Comparison of ENCODE assay signal across 8 mouse cellular contexts in the genomic region with DNA sequence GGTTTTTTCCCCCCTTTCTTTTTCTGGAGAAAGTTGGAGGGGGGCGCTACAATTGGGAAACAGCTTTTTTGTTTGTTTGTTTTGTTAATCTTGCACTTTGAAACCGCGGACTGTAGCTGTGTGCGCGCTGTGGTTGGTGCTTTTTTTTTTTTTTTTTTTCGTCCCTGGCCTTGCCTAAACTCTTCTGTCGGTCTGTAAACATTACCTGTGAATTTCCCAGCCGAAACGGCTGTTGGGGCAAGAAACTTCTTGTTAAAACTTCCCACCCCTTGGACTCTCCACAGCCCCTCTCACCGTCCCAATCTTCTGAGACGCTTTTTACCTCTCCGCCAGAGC. TPM values are rescaled to one million over a fixed set of nuclear protein-coding genes. Genes with fewer than 3 reads are reported as not detected.
A peak's percentile ranks its signal among the peaks of the same experiment; 100 is the strongest.
DNase-seq lines count a peak whose midpoint lies in the region; ATAC-seq and TF ChIP-seq lines count a peak whose summit lies in the region.

No protein-coding gene starts in this region.

- H3K27me3 ChIP-seq in erythroblast, embryonic 14.5 days (ENCODE audit: control insufficient read depth): peaks cover 45% of the 10 kb centered on the region
- H3K27me3 ChIP-seq in thymus, adult 2 months (ENCODE audit: control insufficient read depth, insufficient read depth, low read length): no peaks in the 10 kb centered on the region
- H3K27me3 ChIP-seq in liver, embryonic 14.5 days (ENCODE audit: control insufficient read depth, insufficient read depth, low read length): peaks cover 33% of the 10 kb centered on the region
- no peaks in the 10 kb centered on the region for H3K27me3 ChIP-seq in stomach, postnatal 0 days (ENCODE audit: control insufficient read depth, insufficient read depth, low read length)

- ATAC-seq in erythroblast, adult 5-6 weeks (replicated peaks; ENCODE audit: low FRiP score, poor library complexity, severe bottlenecking): no peak
- no peak for ATAC-seq in liver, embryonic 14.5 days (ENCODE audit: insufficient read depth)
- ATAC-seq in stomach, postnatal 0 days (ENCODE audit: low FRiP score, low TSS enrichment): no peak

- no peak for DNase-seq in thymus, adult 2 months
- DNase-seq in thymus, postnatal 4 days: no peak
- DNase-seq in liver, embryonic 14.5 days (ENCODE audit: low read depth in 3 of 3, low spot score in 3 of 3): no peak
- DNase-seq in stomach, postnatal 0 days (ENCODE audit: low spot score): no peak
- no peak for DNase-seq in cerebellum, adult 9-11 months
- no peak for DNase-seq in cerebellum, adult 8-10 months

- H3K9me3 ChIP-seq in erythroblast, embryonic 14.5 days (ENCODE audit: control insufficient read depth, low read length): no peaks in the 10 kb centered on the region; the same call in 1 of the 2 replicates
- H3K9me3 ChIP-seq in liver, embryonic 14.5 days (ENCODE audit: control insufficient read depth, low read length): no peaks in the 10 kb centered on the region
- H3K9me3 ChIP-seq in stomach, postnatal 0 days (ENCODE audit: control insufficient read depth, low read length): no peaks in the 10 kb centered on the region

- peaks cover 45% of the 10 kb centered on the region for H3K4me1 ChIP-seq in erythroblast, embryonic 14.5 days (ENCODE audit: control insufficient read depth)
- peaks cover 33% of the 10 kb centered on the region for H3K4me1 ChIP-seq in thymus, adult 2 months (replicated peaks; ENCODE audit: control insufficient read depth, insufficient read depth, low read length)
- peaks cover 0 to 6% of the 10 kb centered on the region in 2 experiments; a peak in 3 of 4 replicates for H3K4me1 ChIP-seq in liver, embryonic 14.5 days (replicated peaks; ENCODE audit: control insufficient read depth in 2 of 2, insufficient read depth in 2 of 2, low read length in 1 of 2)
- H3K4me1 ChIP-seq in stomach, postnatal 0 days (replicated peaks; ENCODE audit: control insufficient read depth, insufficient read depth): peaks cover 23% of the 10 kb centered on the region

- peak overlapping the region; percentile 68 for H3K4me3 ChIP-seq in erythroblast, embryonic 14.5 days (replicated peaks)
- peak overlapping the region; percentile 81 for H3K4me3 ChIP-seq in thymus, adult 2 months (ENCODE audit: control insufficient read depth, insufficient read depth, low read length)
- peak overlapping the region; percentile 56 to 59 for H3K4me3 ChIP-seq in liver, embryonic 14.5 days (ENCODE audit: insufficient read depth in 1 of 2, low read depth in 2 of 2, low read length in 2 of 2)
- H3K4me3 ChIP-seq in stomach, postnatal 0 days (ENCODE audit: low read depth, low read length): peak overlapping the region; percentile 72

- TF ChIP-seq EP300 in liver, embryonic 14.5 days (IDR thresholded peaks at IDR 0.05; ENCODE audit: low read depth): no peak
- TF ChIP-seq EP300 in stomach, postnatal 0 days (optimal IDR thresholded peaks at IDR 0.05): no peak

- no peaks in the 10 kb centered on the region for H3K36me3 ChIP-seq in erythroblast, embryonic 14.5 days (ENCODE audit: control insufficient read depth)
- H3K36me3 ChIP-seq in thymus, adult 2 months (ENCODE audit: control insufficient read depth, insufficient read depth, low read length): no peaks in the 10 kb centered on the region
- H3K36me3 ChIP-seq in liver, embryonic 14.5 days (replicated peaks; ENCODE audit: control insufficient read depth, insufficient read depth, low read depth): no peaks in the 10 kb centered on the region
- no peaks in the 10 kb centered on the region for H3K36me3 ChIP-seq in stomach, postnatal 0 days (ENCODE audit: control insufficient read depth, insufficient read depth, low read length)

- TF ChIP-seq POLR2A in thymus, adult 2 months (IDR thresholded peaks at IDR 0.05; ENCODE audit: control insufficient read depth, extremely low read depth, insufficient read depth, low read length, poor library complexity): no peak

- H3K4me2 ChIP-seq in liver, embryonic 14.5 days (ENCODE audit: low read depth): peak overlapping the region; percentile 72
- peak overlapping the region; percentile 84 for H3K4me2 ChIP-seq in stomach, postnatal 0 days (replicated peaks; ENCODE audit: low read depth)

- H3K9ac ChIP-seq in liver, embryonic 14.5 days (replicated peaks): peak overlapping the region; percentile 28
- H3K9ac ChIP-seq in stomach, postnatal 0 days (ENCODE audit: low read length): peak overlapping the region; percentile 86

- WGBS in thymus, adult 2 months: under 1% methylated on average over 12 of the region's 12 CpGs
- under 1% methylated on average over 12 of the region's 12 CpGs for WGBS in liver, embryonic 14.5 days (ENCODE audit: insufficient replicate concordance)
- 0% methylated on average over 12 of the region's 12 CpGs for WGBS in stomach, postnatal 0 days

- no peak for TF ChIP-seq CTCF in thymus, adult 2 months (IDR thresholded peaks at IDR 0.05; ENCODE audit: borderline replicate concordance, control insufficient read depth, extremely low read depth, insufficient read depth, low read length, poor library complexity)
- no peak for TF ChIP-seq CTCF in liver, embryonic 14.5 days (IDR thresholded peaks at IDR 0.05; ENCODE audit: low read depth)
- no peak for TF ChIP-seq CTCF in stomach, postnatal 0 days (IDR thresholded peaks at IDR 0.05; ENCODE audit: low read depth)

- peak overlapping the region; percentile 90 for H3K27ac ChIP-seq in thymus, adult 2 months (ENCODE audit: control insufficient read depth, insufficient read depth, low read length)
- no peak overlapping the region for H3K27ac ChIP-seq in liver, embryonic 14.5 days
- peak overlapping the region; percentile 96 for H3K27ac ChIP-seq in stomach, postnatal 0 days (replicated peaks)

RNA-seq across cellular contexts. Expression of a gene that starts 0.3 kb away (rescaled TPM):
- polyA plus RNA-seq in erythroblast, embryonic 14.5 days (2012): 0.30 and 0.31 TPM in 2 replicates
- total RNA-seq in erythroblast, adult 5-6 weeks (2015; ENCODE audit: low replicate concordance): 13.6 and 14.4 TPM in 2 replicates
- total RNA-seq in erythroblast, adult 5-6 weeks (2017; ENCODE audit: low replicate concordance): 10.3 and 16.5 TPM in 2 replicates
- polyA plus RNA-seq in thymus, adult 2 months (2012; rRNA removed): 224 and 227 TPM in 2 replicates
- polyA plus RNA-seq in liver, embryonic 14.5 days (2012; rRNA removed): 12.5 and 15.8 TPM in 2 replicates
- 21.3 and 23.9 TPM in 2 replicates for polyA plus RNA-seq in liver, embryonic 14.5 days (2014; fragmentation: Nextera tagmentation; extraction: Ambion mirVana)
- 103 and 106 TPM in 2 replicates for polyA plus RNA-seq in stomach, postnatal 0 days (2015; fragmentation: Nextera tagmentation; extraction: Ambion mirVana)

Comparison
In these comparisons a context has a peak if more than half of its experiments do, and no peak if none do; other contexts are left out.
1. RNA of a gene that starts 0.3 kb away (polyA plus RNA-seq): 224 to 227 TPM in thymus, adult 2 months, 103 to 106 TPM in stomach, postnatal 0 days and 12.5 to 23.9 TPM in liver, embryonic 14.5 days; 0.30 to 0.31 TPM in erythroblast, embryonic 14.5 days; every median in the first group is over 10 times any median in the second.
2. Peak in every context shown above with its lines, with median percentiles within 50 percentile points of each other: H3K4me3 ChIP-seq.